Mouse (Mus musculus) thymus, postnatal 10 days (tissue): ENCODE data around the gene Hey2.

Experiments used
- DNase-seq, 2 experiments: peaks; one replicate each; pipeline ENCODE4 v3.0.0; 2021; ENCODE audit warnings: low spot score in 2 of 2

The Hey2 gene

GRCm38 (mm10) chr10:30791016-30791415 lies 51.6 kb downstream of the Hey2 start:
- no peak for DNase-seq

- no peak for DNase-seq
Measured at GRCm38 (mm10) chr10:30789521-30789920, 53.1 kb downstream of the Hey2 start.

DNA sequence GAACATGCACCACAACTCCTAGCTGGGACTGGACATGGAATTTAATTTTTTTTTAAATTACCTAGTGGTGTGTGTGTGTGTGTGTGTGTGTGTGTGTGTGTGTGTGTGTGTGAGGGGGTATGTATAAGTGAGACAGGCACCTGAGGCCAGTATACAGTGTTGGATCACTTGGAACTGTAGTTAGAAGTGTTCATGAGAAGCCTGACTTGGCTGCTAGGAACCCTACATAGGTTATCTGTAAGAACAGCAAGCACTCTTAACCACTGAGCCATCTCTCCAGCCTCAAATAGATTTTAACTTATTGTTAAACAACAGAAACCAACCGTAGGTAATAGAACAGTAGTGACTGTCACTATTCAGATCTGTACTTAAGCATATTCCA lies 54.3 kb downstream of the Hey2 start:
- no peak for DNase-seq

- DNase-seq: no peak
Measured at GRCm38 (mm10) chr10:30787684-30788339, 54.8 kb downstream of the Hey2 start.

DNA sequence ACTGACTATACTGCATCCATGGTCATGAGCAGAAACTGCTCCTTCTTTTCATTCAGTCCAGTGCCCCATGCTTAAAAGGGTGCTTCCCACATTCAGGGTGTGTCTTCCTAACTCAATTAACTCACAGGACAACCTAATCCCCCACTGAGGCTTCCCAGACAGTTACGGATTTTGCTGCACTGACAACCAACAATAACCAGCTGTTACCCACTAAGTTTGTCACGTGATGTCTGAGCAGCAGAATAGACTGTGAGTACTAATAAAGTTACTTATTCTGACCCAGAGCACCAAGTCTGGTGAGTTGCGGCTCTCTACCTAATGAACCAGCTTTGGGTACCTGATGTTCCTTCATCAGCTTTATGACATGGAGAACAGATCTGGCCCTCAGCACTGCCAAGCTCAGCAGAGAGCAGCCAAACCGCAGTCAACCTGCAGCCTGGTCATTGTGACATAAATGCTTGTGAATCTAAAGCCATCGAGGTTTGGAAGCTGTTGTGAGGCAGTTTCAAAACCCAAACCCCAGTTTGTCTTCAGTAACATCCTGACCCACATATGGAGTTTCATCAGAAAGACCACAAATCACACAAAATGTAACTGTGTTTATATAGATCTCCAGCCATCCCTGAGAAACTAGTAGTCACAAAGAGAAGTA lies 56.4 kb downstream of the Hey2 start:
- DNase-seq: no peak
